Mouse (Mus musculus) bone marrow, adult 2 months (tissue): ENCODE results near the gene Bach1.

Experiments used
- CTCF ChIP-seq: fragments of 200-500 bp; IDR thresholded peaks from 2 replicates; pipeline ENCODE4 v1.5.1; 2011; ENCODE audit warnings: low read length, control low read depth; ENCODE audit not compliant: control insufficient read depth, insufficient read depth
- POLR2A ChIP-seq: fragments of 200-500 bp; IDR thresholded peaks from 2 replicates; pipeline ENCODE4 v1.6.1; 2011; ENCODE audit warnings: low read depth, mild to moderate bottlenecking, control low read depth, low read length, borderline replicate concordance; ENCODE audit not compliant: control insufficient read depth

DNA sequence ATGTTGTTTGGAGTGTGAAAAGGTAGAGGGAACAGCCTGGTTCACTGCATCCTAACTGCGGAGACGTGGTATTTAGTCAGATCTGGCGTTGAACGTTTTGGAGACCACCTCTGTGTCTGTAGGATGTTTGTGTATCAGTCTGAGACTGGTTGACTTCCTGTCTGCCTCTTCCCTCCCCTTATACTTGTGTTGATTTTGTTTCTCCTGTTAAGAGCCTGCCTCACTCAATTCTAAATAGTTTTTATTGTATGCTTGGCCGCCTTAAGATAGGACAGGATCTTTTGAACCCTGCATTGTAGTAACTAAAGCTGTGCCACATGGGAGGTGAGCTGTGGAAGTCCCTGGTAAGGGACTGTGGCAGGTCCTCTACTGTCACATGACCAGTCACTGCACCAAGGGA is 10.4 kb downstream of the Bach1 start:
- TF ChIP-seq POLR2A (no peak), CTCF (no peak)
